Mouse (Mus musculus) embryonic facial prominence, embryonic 10.5 days (tissue): ENCODE results near the gene Mok. TPM values are rescaled to one million over a fixed set of nuclear protein-coding genes. Genes with fewer than 3 reads are reported as not detected.

Experiments used
- DNase-seq: peaks from one replicate; pipeline ENCODE4 v3.0.0-alpha.2; 2017; ENCODE audit warnings: low spot score
- H3K27ac ChIP-seq: fragments of 300-500 bp; sonication (generic); replicated peaks from 2 replicates; pipeline ENCODE4 v1.5.1; 2016; ENCODE audit warnings: mild to moderate bottlenecking
- H3K27me3 ChIP-seq: fragments of 300-500 bp; sonication (generic); replicated peaks from 2 replicates; pipeline ENCODE4 v1.6.1; 2016; ENCODE audit warnings: low read depth, mild to moderate bottlenecking; ENCODE audit not compliant: poor library complexity, severe bottlenecking
- H3K36me3 ChIP-seq: fragments of 300-500 bp; sonication (generic); replicated peaks from 2 replicates; pipeline ENCODE4 v1.6.1; 2016; ENCODE audit warnings: mild to moderate bottlenecking, moderate library complexity
- H3K4me1 ChIP-seq: fragments of 300-500 bp; sonication (generic); 2 replicates; pipeline ENCODE4 v1.6.1; 2016
- H3K4me3 ChIP-seq: fragments of 300-500 bp; sonication (generic); 2 replicates; pipeline ENCODE4 v1.5.1; 2016; ENCODE audit warnings: mild to moderate bottlenecking, moderate library complexity
- H3K9me3 ChIP-seq: fragments of 300-500 bp; sonication (generic); 2 replicates; pipeline ENCODE4 v1.6.1; 2016; ENCODE audit warnings: mild to moderate bottlenecking
- WGBS: fragments of 180-500 bp; shearing (Covaris S2); methylation state at CpG from one replicate; pipeline ENCODE4 v1.1.7; 2016; 5-methylcytosine and 5-hydroxymethylcytosine counted together
- polyA plus RNA-seq: library from polyadenylated mRNA; unstranded; fragments of >200 nt; fragmentation: Nextera tagmentation; extraction: Ambion mirVana; gene quantifications from 2 replicates; pipeline ENCODE4 v1.2.1, GENCODE M21; 2016

Mok gene
- polyA plus RNA-seq, result 7.2 and 10.1 TPM in 2 replicates

GRCm38 (mm10) chr12:110840348-110841198 lies at the start of gene Mok:
Mok (minus strand) TSS chr12:110840939.
- DNase-seq, result peak; percentile 96
- H3K27me3 ChIP-seq, result peaks cover 4% of the 10 kb centered on the region
- H3K36me3 ChIP-seq, result no peaks in the 10 kb centered on the region
- no peaks in the 10 kb centered on the region for H3K9me3 ChIP-seq
- H3K27ac ChIP-seq, result peak within 1 kb of the TSS; percentile 75
- peak within 1 kb of the TSS; percentile 85 for H3K4me3 ChIP-seq
- under 1% methylated on average over 71 of the region's 71 CpGs for WGBS
- H3K4me1 ChIP-seq, result peaks cover 36% of the 10 kb centered on the region

DNA sequence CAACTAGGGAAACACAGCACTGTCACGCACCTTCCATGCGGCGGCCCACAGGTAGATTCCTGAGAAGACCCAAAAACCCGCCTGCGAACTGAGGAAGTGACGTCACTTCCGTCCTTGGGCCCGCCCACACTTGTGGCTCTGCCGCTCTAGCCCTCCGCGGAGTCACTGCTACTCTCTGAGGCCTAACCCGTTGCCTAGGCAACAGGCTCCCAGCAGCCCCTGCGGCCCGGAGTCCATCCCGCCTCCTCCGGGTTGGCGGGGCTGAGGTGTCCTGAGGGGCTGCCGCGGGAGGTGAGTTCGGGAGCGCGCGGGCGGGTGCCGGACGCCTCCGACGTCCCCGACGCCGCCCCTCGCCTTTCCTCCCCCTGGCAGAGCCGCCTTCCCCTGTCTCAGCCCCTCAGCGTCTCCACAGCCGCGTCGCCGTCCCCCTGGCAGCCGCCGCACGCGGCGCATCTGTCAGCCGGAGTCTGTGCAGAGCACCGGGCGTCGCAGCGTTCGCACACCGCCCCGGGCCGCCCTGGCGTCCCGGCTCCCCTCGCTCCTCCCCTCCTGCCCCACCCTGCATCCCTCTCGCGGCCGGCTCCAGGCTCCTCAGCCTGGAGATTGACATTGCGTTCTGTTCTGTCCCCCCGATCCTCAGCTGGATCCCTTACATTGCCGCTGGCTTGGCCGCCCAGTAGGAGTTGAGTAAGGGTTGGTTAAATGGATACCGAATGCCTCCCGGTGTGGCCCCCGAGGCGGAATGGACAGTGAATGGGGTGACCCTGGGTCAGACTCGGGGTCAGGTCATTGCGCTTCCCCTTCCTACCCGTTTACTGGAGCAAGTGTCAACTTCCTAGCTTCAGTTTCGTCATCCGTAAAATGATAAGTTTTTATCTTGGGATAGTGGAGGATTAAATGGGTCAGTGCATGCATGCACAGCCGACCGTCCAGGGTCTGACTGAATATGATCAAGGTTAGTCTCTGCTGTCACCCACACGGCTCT lies 48.6 kb upstream of the Mok start, which contains the start of the genes Cinp and Tecpr2:
Cinp (minus strand) TSS at position 110 of the 985 bp plus-strand sequence.
Tecpr2 (plus strand) TSS at position 229 of the 985 bp plus-strand sequence.
- no peaks in the 10 kb centered on the region for H3K9me3 ChIP-seq
- H3K36me3 ChIP-seq, result peaks cover 10% of the 10 kb centered on the region
- peaks cover 25% of the 10 kb centered on the region for H3K4me1 ChIP-seq
- peak within 1 kb of the TSS; percentile 93 for H3K27ac ChIP-seq
- no peaks in the 10 kb centered on the region for H3K27me3 ChIP-seq
- WGBS, result under 1% methylated on average over 74 of the region's 74 CpGs
- peak; percentile 98 for DNase-seq
- peak within 1 kb of the TSS; percentile 95 for H3K4me3 ChIP-seq

DNA sequence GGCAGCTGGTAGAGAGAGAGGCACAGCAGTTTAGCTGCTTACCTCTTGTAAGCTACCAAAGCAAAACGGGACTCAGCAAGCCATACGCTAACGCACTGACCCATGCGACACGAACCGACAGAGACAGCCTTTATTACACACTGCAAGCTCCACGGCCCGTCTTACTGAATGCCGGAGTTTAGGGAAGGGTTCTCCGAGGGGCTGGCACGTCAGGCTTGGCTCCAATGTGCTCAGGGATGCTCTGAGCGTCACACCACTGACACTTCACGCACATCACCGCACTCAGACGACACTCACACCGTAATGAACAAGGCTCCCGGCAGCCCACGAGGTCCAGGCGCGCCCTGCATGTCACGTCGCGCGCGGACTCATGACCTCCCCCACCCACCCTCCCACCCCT lies 47.9 kb upstream of the Mok start:
- H3K4me1 ChIP-seq, result peaks cover 22% of the 10 kb centered on the region
- no peaks in the 10 kb centered on the region for H3K9me3 ChIP-seq
- peak overlapping the region; percentile 93 for H3K27ac ChIP-seq
- WGBS, result 0% methylated on average over 25 of the region's 25 CpGs
- peaks cover 15% of the 10 kb centered on the region for H3K36me3 ChIP-seq
- DNase-seq, result no peak
- H3K27me3 ChIP-seq, result no peaks in the 10 kb centered on the region
- H3K4me3 ChIP-seq, result peak overlapping the region; percentile 95

- Histone ChIP-seq H3K4me3 (peak overlapping the region; percentile 95), H3K9me3 (no peaks in the 10 kb centered on the region), H3K27ac (peak overlapping the region; percentile 93), H3K27me3 (no peaks in the 10 kb centered on the region), H3K4me1 (peaks cover 22% of the 10 kb centered on the region), H3K36me3 (peaks cover 20% of the 10 kb centered on the region)
- DNase-seq, result no peak
- WGBS, result 45% methylated on average over 12 of the region's 12 CpGs
Observed at GRCm38 (mm10) chr12:110888106-110888505, 47.4 kb upstream of the Mok start.

DNA sequence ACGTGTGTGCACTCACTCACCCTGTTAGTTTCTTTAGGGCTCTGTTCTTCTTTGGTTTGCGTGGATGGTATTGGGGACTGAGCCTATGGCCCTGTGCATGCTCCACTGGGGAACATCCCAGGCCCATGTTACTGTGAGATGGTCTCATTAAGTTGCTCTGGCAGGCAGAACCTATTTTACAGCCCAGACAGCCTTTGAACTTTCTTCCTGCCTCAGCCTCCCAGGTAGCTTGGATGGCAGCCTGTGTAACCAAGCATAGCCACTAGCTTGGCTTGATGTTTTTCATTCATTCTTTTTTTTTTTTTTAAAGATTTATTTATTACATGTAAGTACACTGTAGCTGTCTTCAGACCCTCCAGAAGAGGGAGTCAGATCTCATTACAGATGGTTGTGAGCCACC lies 44.5 kb upstream of the Mok start:
- H3K4me3 ChIP-seq, result no peak overlapping the region
- 93% methylated on average over 2 of the region's 2 CpGs for WGBS
- no peaks in the 10 kb centered on the region for H3K9me3 ChIP-seq
- DNase-seq, result no peak
- H3K27me3 ChIP-seq, result no peaks in the 10 kb centered on the region
- H3K36me3 ChIP-seq, result peaks cover 47% of the 10 kb centered on the region
- H3K27ac ChIP-seq, result no peak overlapping the region
- peaks cover 19% of the 10 kb centered on the region for H3K4me1 ChIP-seq

GRCm38 (mm10) chr12:110882291-110882690 lies 41.6 kb upstream of the Mok start:
- H3K36me3 ChIP-seq, result peaks cover 73% of the 10 kb centered on the region

DNA sequence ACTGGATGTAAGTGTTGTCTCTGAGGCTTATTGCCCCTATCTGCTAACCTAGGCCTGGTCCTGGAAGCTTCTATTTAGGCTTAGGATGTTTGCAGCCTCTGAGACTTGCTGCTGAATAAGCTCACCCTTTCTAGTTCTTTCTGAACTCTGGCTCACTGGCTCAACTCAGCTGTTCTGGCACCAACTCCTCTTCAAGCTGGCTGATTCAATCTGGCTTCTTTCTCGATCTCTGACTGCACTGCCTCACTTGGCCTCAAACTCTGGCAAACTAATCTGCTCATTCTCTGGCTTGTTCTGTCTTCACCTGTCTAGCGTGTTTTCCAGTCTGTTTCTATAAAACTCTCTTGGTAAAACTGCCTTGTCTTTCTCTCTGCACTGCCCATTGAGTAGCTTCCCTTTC lies 34.6 kb upstream of the Mok start:
- Histone ChIP-seq H3K27me3 (no peaks in the 10 kb centered on the region), H3K4me1 (no peaks in the 10 kb centered on the region), H3K27ac (no peak overlapping the region), H3K4me3 (no peak overlapping the region), H3K36me3 (peaks cover 94% of the 10 kb centered on the region), H3K9me3 (no peaks in the 10 kb centered on the region)
- DNase-seq, result no peak
- 92% methylated on average over 2 of the region's 2 CpGs for WGBS

More at GRCm38 (mm10) chr12:110882291-110882690, 41.6 kb upstream of the Mok start:
- whole genome bisulfite sequencing, result 89% methylated on average over 7 of the region's 7 CpGs
- DNase-seq, result no peak
- Histone ChIP-seq H3K4me3 (no peak overlapping the region), H3K27me3 (no peaks in the 10 kb centered on the region), H3K27ac (no peak overlapping the region), H3K9me3 (no peaks in the 10 kb centered on the region), H3K4me1 (no peaks in the 10 kb centered on the region)

DNA sequence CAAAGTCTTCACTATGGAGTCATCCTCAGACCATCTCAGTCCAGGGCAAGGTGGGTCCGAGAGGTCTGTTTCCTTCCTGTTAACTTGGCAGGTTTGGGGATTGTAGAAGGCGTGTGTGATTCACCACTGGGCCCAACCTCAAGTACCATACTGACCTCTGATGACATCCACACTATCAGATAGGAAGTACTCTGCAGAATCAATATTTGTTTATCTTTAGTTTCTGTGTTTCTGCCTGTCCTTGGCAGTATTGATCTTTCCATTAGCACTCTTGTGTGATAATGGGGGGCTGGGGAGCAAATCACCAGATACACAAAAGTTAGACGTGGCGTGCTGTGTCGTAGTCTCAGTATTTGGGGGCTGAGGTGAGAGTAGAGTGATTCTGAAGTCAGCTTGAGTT lies 30.5 kb upstream of the Mok start:
- Histone ChIP-seq H3K4me3 (no peak overlapping the region), H3K27me3 (no peaks in the 10 kb centered on the region), H3K9me3 (no peaks in the 10 kb centered on the region), H3K36me3 (peaks cover 98% of the 10 kb centered on the region), H3K4me1 (no peaks in the 10 kb centered on the region), H3K27ac (no peak overlapping the region)
- no peak for DNase-seq
- WGBS, result 91% methylated on average over 5 of the region's 5 CpGs

GRCm38 (mm10) chr12:110870107-110870506 lies 29.4 kb upstream of the Mok start:
- Histone ChIP-seq H3K27me3 (no peaks in the 10 kb centered on the region), H3K36me3 (peaks cover 96% of the 10 kb centered on the region)
- WGBS, result 92% methylated on average over 4 of the region's 4 CpGs

GRCm38 (mm10) chr12:110865989-110866388 lies 25.2 kb upstream of the Mok start:
- H3K36me3 ChIP-seq, result peaks cover 89% of the 10 kb centered on the region
- H3K27me3 ChIP-seq, result no peaks in the 10 kb centered on the region
- H3K4me3 ChIP-seq, result no peak overlapping the region
- H3K27ac ChIP-seq, result no peak overlapping the region
- WGBS, result 84% methylated on average over 10 of the region's 10 CpGs
- H3K9me3 ChIP-seq, result no peaks in the 10 kb centered on the region
- no peak for DNase-seq
- H3K4me1 ChIP-seq, result no peaks in the 10 kb centered on the region

More at GRCm38 (mm10) chr12:110870107-110870506, 29.4 kb upstream of the Mok start:
- H3K4me1 ChIP-seq, result no peaks in the 10 kb centered on the region
- no peak overlapping the region for H3K4me3 ChIP-seq
- DNase-seq, result no peak
- no peaks in the 10 kb centered on the region for H3K9me3 ChIP-seq
- H3K27ac ChIP-seq, result no peak overlapping the region

DNA sequence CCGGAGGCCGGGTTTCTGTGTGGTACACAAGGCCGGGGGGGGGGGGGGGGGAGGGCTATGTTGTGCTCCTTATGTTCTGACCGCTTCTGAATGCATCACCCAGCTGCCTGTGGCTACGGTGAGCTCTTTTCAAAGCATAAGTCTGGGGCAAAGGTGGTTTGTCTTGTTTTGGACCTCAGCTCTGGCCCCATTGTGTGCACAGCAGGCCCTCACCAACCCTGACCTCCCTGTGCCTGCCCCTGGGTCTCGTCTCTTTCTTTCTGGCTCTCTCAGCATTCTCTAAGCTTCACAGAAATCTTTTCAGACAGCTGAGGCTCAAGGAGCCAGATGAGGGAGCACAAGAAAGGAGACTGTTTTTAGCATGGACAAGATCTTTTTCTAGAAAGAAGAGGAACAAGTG lies 24.8 kb upstream of the Mok start:
- Histone ChIP-seq H3K4me1 (no peaks in the 10 kb centered on the region), H3K27ac (no peak overlapping the region), H3K27me3 (no peaks in the 10 kb centered on the region), H3K9me3 (no peaks in the 10 kb centered on the region), H3K36me3 (peaks cover 88% of the 10 kb centered on the region), H3K4me3 (no peak overlapping the region)
- no peak for DNase-seq
- 45% methylated on average over 6 of the region's 6 CpGs for WGBS

GRCm38 (mm10) chr12:110864008-110864407 lies 23.3 kb upstream of the Mok start:
- no peak for DNase-seq
- H3K9me3 ChIP-seq, result no peaks in the 10 kb centered on the region
- H3K36me3 ChIP-seq, result peaks cover 77% of the 10 kb centered on the region
- H3K27me3 ChIP-seq, result no peaks in the 10 kb centered on the region
- H3K27ac ChIP-seq, result no peak overlapping the region
- no peak overlapping the region for H3K4me3 ChIP-seq
- WGBS, result 93% methylated on average over 6 of the region's 6 CpGs
- H3K4me1 ChIP-seq, result no peaks in the 10 kb centered on the region
